Comparison of ENCODE assay signal across 14 mouse cellular contexts in genomic region chr4:135013932-135014331, GRCm38 (mm10).
DNase-seq lines count a peak whose midpoint lies in the region; TF ChIP-seq lines count a peak whose summit lies in the region.
"Had no signal": no experiment of that assay in that cellular context is flagged by ENCODE, and none has a peak within 500 bp of the region (broad histone marks: within the 10 kb centered on the region; RNA-seq: fewer than 3 reads in every experiment).

No protein-coding gene starts in this region.

- intact Hi-C loops in left cerebral cortex, adult 2 months (cut with DNase I), result no loop called here
- intact Hi-C loops in left cerebral cortex, postnatal 10 days (cut with DNase I), result no loop called here

- no peak overlapping the region for H3K27ac ChIP-seq in left cerebral cortex, adult 2 months
- H3K27ac ChIP-seq: kidney, embryonic 15.5 days had no signal

- H3K4me3 ChIP-seq in left cerebral cortex, adult 2 months, result no peak overlapping the region
- H3K4me3 ChIP-seq: embryonic facial prominence, embryonic 12.5 days; kidney, embryonic 15.5 days had no signal

- DNase-seq in left cerebral cortex, adult 2 months (ENCODE audit: extremely low spot score in 1 of 2, low spot score in 2 of 2), result no peak
- DNase-seq in left cerebral cortex, postnatal 10 days (ENCODE audit: extremely low spot score in 1 of 2, low spot score in 2 of 2), result no peak
- peak; percentile 71 for DNase-seq in ES-CJ7 (ENCODE audit: low read depth, low spot score)
- peak; percentile 33 for DNase-seq in c-Kit-negative CD71-positive TER-119-positive erythroid progenitor cells, embryonic 14.5 days (ENCODE audit: low read depth, low spot score)
- peak; percentile 17 for DNase-seq in thymus, postnatal 0 days (ENCODE audit: low spot score)
- DNase-seq in cerebellum, adult 8-10 months, result no peak
- DNase-seq in embryo, embryonic 11 days, result no peak
- DNase-seq: cerebellum, adult 11 months; heart, postnatal 36 days; layer of hippocampus, postnatal 36 days; lung, adult 18-20 months; midbrain, embryonic 14.5 days had no signal

- TF ChIP-seq CTCF in left cerebral cortex, adult 2 months (IDR thresholded peaks at IDR 0.05), result peak; percentile 16; the same call in 1 of the 2 replicates

Comparison
In these comparisons a context has a peak if more than half of its experiments do, and no peak if none do; other contexts are left out.
1. DNase-seq: peak in ES-CJ7 (single experiment), c-Kit-negative CD71-positive TER-119-positive erythroid progenitor cells, embryonic 14.5 days (single experiment) and thymus, postnatal 0 days (single experiment); none in left cerebral cortex, adult 2 months (0 of 2), left cerebral cortex, postnatal 10 days (0 of 2), cerebellum, adult 8-10 months (single experiment) and embryo, embryonic 11 days (single experiment).